Mouse (Mus musculus) neural tube, embryonic 13.5 days (tissue): ENCODE results near the gene Sh3pxd2a. TPM values are rescaled to one million over a fixed set of nuclear protein-coding genes. Genes with fewer than 3 reads are reported as not detected.
A peak's percentile ranks its signal among the peaks of the same experiment; 100 is the strongest.

Experiments used
- ATAC-seq: fragments of 200-750 bp; cut with Nextera tagmentation; 2 replicates; pipeline ENCODE4 v1.8.0; 2017; ENCODE audit warnings: low read depth, mild to moderate bottlenecking, moderate TSS enrichment, moderate library complexity
- H3K27ac ChIP-seq: fragments of 300-500 bp; sonication (generic); replicated peaks from 2 replicates; pipeline ENCODE4 v1.5.1; 2015; ENCODE audit warnings: moderate library complexity, mild to moderate bottlenecking, inconsistent platforms
- H3K27me3 ChIP-seq: fragments of 300-500 bp; sonication (generic); 2 replicates; pipeline ENCODE4 v1.6.1; 2015; ENCODE audit warnings: mild to moderate bottlenecking, inconsistent platforms
- H3K36me3 ChIP-seq: fragments of 300-500 bp; sonication (generic); 2 replicates; pipeline ENCODE4 v1.6.1; 2015; ENCODE audit warnings: mild to moderate bottlenecking, inconsistent platforms
- H3K4me1 ChIP-seq: fragments of 300-500 bp; sonication (generic); replicated peaks from 2 replicates; pipeline ENCODE4 v1.6.1; 2015; ENCODE audit warnings: inconsistent platforms
- H3K4me2 ChIP-seq: fragments of 300-500 bp; sonication (generic); 2 replicates; pipeline ENCODE4 v1.6.1; 2015; ENCODE audit warnings: inconsistent platforms, mild to moderate bottlenecking, moderate library complexity
- H3K4me3 ChIP-seq: fragments of 300-500 bp; sonication (generic); 2 replicates; pipeline ENCODE4 v1.5.1; 2015; ENCODE audit warnings: mild to moderate bottlenecking, inconsistent platforms
- H3K9ac ChIP-seq: fragments of 300-500 bp; sonication (generic); 2 replicates; pipeline ENCODE4 v1.6.1; 2015; ENCODE audit warnings: moderate library complexity, mild to moderate bottlenecking, inconsistent platforms
- H3K9me3 ChIP-seq: fragments of 300-500 bp; sonication (generic); 2 replicates; pipeline ENCODE4 v1.6.1; 2016; ENCODE audit warnings: inconsistent platforms
- WGBS: fragments of 180-500 bp; shearing (Covaris S2); methylation state at CpG from one replicate; pipeline ENCODE4 v1.1.7; 2015; 5-methylcytosine and 5-hydroxymethylcytosine counted together
- polyA plus RNA-seq: library from polyadenylated mRNA; unstranded; fragments of >200 nt; fragmentation: Nextera tagmentation; extraction: Ambion mirVana; gene quantifications from 2 replicates; pipeline ENCODE4 v1.2.1, GENCODE M21; 2015

Gene Sh3pxd2a
- polyA plus RNA-seq, 1 experiment from 2014 or later: 3.2 TPM

DNA sequence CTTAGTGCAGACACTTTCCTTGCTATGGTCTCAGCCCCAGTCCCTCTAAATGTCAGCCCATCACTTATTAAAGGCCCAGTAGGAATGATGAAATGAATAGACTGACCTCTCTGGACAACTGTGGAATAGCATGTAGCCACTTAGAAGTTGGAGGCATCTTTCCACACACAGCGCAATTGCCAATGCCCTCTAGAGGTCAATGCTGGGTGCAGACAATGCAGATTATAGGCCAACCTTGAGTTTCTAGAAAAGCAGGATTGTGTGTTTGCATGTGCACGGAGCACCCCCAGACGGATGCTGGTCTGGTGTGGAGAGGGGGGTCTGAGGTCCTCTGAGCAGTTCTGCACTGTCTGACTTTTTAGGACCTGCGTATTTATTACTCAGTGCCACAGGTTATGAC, 39.4 kb upstream of the Sh3pxd2a start:
- Histone ChIP-seq H3K4me1 (peaks cover 23% of the 10 kb centered on the region), H3K9me3 (no peaks in the 10 kb centered on the region), H3K27me3 (no peaks in the 10 kb centered on the region), H3K4me2 (no peak overlapping the region), H3K27ac (no peak overlapping the region), H3K36me3 (no peaks in the 10 kb centered on the region), H3K9ac (no peak overlapping the region), H3K4me3 (no peak overlapping the region)
- ATAC-seq: no peak
- 69% methylated on average over 4 of the region's 4 CpGs for WGBS

DNA sequence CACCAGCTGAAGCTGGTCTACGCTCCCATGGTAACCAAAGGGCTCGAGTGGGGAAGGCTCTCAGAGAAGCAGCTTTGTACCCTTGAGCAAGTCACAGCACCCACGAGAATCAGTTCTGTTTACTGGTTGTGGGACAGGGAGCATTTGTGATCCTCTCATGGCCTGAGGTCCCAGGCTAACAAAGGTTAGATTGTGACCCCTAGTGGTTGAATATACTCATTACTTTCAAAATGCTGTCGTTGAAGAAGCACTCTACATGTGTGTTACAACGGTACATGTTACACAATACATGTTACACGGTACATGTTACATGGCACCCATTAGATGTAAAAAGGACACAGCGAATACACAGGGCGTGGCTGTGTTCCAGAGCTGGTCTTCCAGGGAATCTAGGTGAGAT, 38.4 kb upstream of the Sh3pxd2a start:
- Histone ChIP-seq H3K27me3 (no peaks in the 10 kb centered on the region), H3K4me3 (no peak overlapping the region), H3K27ac (no peak overlapping the region), H3K4me1 (peaks cover 13% of the 10 kb centered on the region), H3K9ac (no peak overlapping the region), H3K9me3 (no peaks in the 10 kb centered on the region), H3K36me3 (no peaks in the 10 kb centered on the region), H3K4me2 (no peak overlapping the region)
- 79% methylated on average over 8 of the region's 8 CpGs for WGBS
- no peak for ATAC-seq

DNA sequence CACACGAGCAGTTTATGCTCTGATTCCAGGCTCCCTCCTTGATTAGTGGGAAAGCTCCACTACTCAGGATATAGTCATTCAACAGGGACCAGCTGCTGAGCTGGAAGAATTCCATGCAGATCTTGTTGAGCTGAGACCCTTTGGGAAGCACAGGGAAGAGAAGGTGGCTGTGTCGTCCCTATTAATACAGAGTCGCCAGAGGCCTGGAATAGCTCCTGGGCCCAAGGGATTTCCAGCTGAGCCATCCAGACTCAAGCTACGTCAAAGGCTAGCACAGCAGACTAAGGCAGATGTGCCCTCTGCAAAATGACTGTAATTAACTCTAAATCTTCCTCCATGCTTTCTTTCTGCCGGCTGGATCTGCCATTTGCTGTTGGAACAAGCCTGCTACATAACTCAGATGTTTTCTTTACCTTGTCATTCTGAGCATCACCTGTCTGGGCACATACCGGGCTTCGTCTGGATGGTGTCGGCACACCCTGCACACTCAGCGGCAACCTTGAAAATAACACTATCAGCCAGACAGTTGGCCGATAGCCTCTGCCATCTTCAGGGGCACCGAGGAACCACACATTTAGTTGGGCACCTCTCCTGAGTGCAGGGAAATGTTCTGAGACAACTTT, 36.3 kb upstream of the Sh3pxd2a start:
- Histone ChIP-seq H3K27ac (no peak overlapping the region), H3K36me3 (no peaks in the 10 kb centered on the region), H3K4me2 (no peak overlapping the region), H3K4me1 (peaks cover 9% of the 10 kb centered on the region; the same call in 1 of the 2 replicates), H3K27me3 (no peaks in the 10 kb centered on the region), H3K9me3 (no peaks in the 10 kb centered on the region), H3K4me3 (no peak overlapping the region), H3K9ac (no peak overlapping the region)
- ATAC-seq: no peak
- whole genome bisulfite sequencing: 63% methylated on average over 11 of the region's 11 CpGs

DNA sequence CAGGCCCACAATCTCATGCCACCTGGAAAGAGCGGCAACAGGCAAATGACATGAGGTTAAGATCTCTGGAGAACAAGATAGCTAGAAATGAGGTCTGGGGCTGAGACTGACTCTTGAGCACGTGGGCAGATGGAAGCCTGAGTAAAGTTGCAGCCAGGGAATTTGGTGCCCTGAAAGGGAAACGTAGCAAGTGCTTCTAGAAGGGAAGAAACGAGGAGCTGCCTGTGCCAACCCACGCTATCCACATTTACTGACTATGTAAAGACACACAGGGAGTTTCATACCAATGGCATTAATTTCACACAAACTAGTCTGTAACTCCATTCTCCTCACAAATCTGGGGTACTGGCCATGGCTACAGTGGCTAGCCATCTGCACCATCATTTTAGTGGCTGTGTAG, 35.6 kb upstream of the Sh3pxd2a start:
- WGBS: 83% methylated on average over 5 of the region's 5 CpGs
- no peak for ATAC-seq
- Histone ChIP-seq H3K4me3 (no peak overlapping the region), H3K36me3 (no peaks in the 10 kb centered on the region), H3K9ac (no peak overlapping the region), H3K4me1 (peaks cover 9% of the 10 kb centered on the region; the same call in 1 of the 2 replicates), H3K4me2 (no peak overlapping the region), H3K27ac (no peak overlapping the region), H3K27me3 (no peaks in the 10 kb centered on the region), H3K9me3 (no peaks in the 10 kb centered on the region)

DNA sequence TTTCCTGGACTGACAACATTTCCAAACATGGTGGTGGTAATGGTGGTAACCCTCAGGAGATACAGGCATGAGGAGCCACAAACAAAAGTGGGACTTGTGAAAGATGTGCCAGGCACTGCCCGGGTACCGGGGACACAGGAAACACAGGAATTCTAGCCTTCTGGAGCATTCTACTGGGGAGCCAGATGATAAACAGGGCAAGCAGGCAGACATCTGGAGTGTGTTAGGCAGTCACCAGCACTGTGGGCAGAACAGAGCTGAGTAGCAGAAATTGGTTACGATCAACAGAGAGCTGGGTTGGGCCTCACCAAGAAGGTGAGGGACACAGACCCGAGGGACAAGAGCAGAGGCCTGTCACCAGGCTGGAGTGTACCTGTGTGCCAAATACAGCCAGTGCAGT, 34.7 kb upstream of the Sh3pxd2a start:
- 83% methylated on average over 4 of the region's 4 CpGs for WGBS
- Histone ChIP-seq H3K4me2 (no peak overlapping the region), H3K36me3 (no peaks in the 10 kb centered on the region), H3K4me1 (peaks cover 12% of the 10 kb centered on the region), H3K9me3 (no peaks in the 10 kb centered on the region), H3K9ac (no peak overlapping the region), H3K27me3 (no peaks in the 10 kb centered on the region), H3K4me3 (no peak overlapping the region), H3K27ac (no peak overlapping the region)
- no peak for ATAC-seq

DNA sequence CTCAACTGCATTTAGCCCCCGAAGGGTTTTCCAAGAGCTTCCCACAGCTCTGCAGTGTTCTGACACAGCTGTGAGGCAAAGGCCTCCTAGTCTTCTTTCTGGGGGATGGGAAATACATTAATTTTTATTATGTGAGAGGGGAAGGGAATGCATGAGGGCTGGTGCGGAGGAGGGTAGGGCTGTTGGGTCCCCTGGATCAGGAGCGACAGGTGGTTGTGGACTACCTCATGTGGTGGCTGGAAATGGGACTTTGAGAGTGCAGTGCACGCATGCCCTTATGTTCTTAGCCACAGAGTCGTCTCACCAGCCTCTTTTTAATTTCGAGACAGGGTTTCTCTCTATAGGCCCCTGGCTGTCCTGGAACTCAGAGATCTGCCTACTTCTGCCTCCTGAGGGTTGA, 33.5 kb upstream of the Sh3pxd2a start:
- Histone ChIP-seq H3K4me1 (peaks cover 24% of the 10 kb centered on the region), H3K4me2 (no peak overlapping the region), H3K27me3 (no peaks in the 10 kb centered on the region), H3K9ac (no peak overlapping the region), H3K27ac (no peak overlapping the region), H3K36me3 (no peaks in the 10 kb centered on the region), H3K4me3 (no peak overlapping the region), H3K9me3 (no peaks in the 10 kb centered on the region)
- no peak for ATAC-seq
- WGBS: 86% methylated on average over 6 of the region's 6 CpGs

DNA sequence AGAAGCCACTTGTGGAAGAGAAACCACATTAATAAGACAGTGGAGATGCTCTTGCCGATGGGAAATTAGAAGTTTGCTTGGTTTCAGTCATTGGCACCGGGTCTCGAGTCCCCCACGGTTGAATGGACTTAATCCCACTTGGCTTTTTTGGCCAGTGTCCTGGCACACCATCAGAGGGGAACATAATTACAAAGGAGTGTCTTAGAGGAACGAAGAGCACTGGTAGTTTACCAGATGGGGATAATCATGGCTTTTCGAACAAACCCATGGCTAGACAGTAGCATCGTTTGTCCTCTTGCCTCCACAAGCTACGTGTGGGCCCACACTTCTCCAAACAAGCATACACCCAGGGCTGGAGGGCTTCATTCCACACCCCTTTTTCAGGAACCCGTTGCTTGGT, 33.1 kb upstream of the Sh3pxd2a start:
- no peak overlapping the region for H3K4me2 ChIP-seq
- H3K9ac ChIP-seq: no peak overlapping the region
- H3K27ac ChIP-seq: no peak overlapping the region
- 87% methylated on average over 9 of the region's 9 CpGs for WGBS
- no peak overlapping the region for H3K4me3 ChIP-seq
- no peak for ATAC-seq
- H3K36me3 ChIP-seq: no peaks in the 10 kb centered on the region
- no peaks in the 10 kb centered on the region for H3K27me3 ChIP-seq
- H3K4me1 ChIP-seq: peaks cover 28% of the 10 kb centered on the region
- H3K9me3 ChIP-seq: no peaks in the 10 kb centered on the region

DNA sequence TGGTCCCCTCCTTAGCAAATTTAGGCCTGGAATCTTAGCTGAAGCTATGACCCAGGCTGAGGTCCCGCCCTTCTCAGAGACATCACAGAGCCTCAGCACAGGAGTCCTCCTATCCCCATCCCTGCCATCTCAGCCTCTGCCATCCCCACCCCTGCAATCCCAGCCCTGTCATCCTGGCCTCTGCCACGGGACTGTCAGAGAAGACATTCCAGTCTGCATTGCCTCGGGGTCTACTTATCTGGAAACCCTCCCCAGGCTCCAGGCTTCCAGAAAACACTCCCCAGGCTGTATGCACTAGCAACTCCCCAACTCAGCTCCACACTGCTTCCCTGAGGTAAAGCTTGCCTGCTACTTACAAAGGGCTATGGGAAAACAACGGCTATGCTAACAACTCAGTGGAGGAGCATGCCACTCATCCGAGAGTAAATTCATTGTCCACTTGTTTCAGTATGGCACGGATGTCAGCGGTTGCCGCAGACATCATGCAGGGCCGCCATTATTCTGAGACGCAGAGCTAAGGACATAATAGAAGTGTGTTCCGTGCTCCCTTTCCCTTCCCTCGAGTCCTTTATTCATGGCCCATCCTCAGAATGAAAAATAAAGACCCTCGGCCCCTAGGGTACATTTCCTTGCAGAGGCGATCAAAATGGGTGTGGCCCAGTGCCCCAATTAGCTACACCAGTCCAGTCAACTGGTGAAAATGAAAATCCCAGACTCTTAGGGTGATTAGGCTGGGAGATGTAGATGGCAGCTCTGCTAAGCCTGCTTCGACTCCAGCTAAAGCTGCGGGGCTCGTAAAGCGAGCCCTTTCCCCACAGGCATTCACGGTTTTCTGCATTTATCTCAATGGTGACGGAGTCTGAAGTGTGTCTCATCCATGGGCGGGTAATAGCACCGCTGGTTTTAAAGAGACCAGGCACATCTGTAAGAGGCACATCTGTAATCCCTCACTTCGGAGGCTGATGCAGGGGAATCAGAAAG, 29.1 kb upstream of the Sh3pxd2a start:
- H3K9ac ChIP-seq: peak overlapping the region; percentile 31; the same call in 1 of the 2 replicates
- H3K27ac ChIP-seq: peak overlapping the region; percentile 77
- no peaks in the 10 kb centered on the region; the same call in 1 of the 2 replicates for H3K9me3 ChIP-seq
- H3K36me3 ChIP-seq: no peaks in the 10 kb centered on the region
- H3K4me1 ChIP-seq: peaks cover 25% of the 10 kb centered on the region
- H3K27me3 ChIP-seq: no peaks in the 10 kb centered on the region
- ATAC-seq: peak; percentile 70
- WGBS: 21% methylated on average over 23 of the region's 23 CpGs
- H3K4me2 ChIP-seq: peak overlapping the region; percentile 44
- H3K4me3 ChIP-seq: peak overlapping the region; percentile 2; the same call in 1 of the 2 replicates

DNA sequence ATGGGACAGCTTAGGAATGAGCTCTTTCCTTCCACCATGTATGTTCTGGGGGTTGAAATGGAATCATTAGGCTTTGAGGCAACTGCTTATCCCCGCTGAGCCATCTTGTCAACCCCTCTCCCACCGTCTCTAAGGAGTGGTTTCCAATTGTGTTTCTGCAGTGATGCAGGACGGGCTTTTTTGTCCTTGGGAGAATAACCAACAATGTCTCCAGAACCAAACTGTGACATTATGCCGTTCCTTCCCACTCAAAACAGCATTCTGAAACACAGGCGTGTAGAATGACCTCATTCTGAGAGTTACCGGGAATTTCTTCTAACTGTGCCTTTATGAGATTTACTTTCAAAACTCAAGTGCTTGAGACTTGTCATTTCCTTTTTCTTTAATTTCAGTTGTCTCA, 28.2 kb upstream of the Sh3pxd2a start:
- peaks cover 25% of the 10 kb centered on the region for H3K4me1 ChIP-seq
- H3K9me3 ChIP-seq: no peaks in the 10 kb centered on the region; the same call in 1 of the 2 replicates
- no peak for ATAC-seq
- H3K4me3 ChIP-seq: no peak overlapping the region
- WGBS: 22% methylated on average over 6 of the region's 6 CpGs
- H3K36me3 ChIP-seq: no peaks in the 10 kb centered on the region
- no peak overlapping the region for H3K4me2 ChIP-seq
- no peaks in the 10 kb centered on the region for H3K27me3 ChIP-seq
- no peak overlapping the region for H3K9ac ChIP-seq
- H3K27ac ChIP-seq: no peak overlapping the region

DNA sequence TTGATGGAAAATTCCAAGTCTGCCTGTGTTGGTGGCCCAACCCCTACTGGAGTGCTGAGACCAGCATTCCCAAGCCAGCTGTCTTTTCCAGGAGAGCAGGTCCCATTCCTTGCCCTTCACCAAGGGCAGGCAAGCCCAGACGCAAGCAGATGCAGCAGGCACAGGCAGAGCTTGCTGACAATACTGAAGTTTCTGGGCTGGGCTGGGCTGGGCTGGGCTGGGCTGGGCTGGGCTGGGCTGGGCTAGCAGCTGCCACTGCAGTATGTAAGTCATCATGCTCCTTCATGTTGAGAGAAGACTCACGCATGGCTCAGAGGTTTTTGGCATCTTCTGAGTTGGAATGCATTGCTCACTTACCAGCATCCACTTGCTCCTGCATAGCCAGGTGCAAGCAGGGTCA, 27.7 kb upstream of the Sh3pxd2a start:
- Histone ChIP-seq H3K4me2 (no peak overlapping the region), H3K27me3 (no peaks in the 10 kb centered on the region), H3K9me3 (no peaks in the 10 kb centered on the region; the same call in 1 of the 2 replicates), H3K4me3 (no peak overlapping the region), H3K36me3 (no peaks in the 10 kb centered on the region), H3K4me1 (peaks cover 25% of the 10 kb centered on the region), H3K27ac (no peak overlapping the region), H3K9ac (no peak overlapping the region)
- no peak for ATAC-seq
- WGBS: 66% methylated on average over 2 of the region's 2 CpGs

DNA sequence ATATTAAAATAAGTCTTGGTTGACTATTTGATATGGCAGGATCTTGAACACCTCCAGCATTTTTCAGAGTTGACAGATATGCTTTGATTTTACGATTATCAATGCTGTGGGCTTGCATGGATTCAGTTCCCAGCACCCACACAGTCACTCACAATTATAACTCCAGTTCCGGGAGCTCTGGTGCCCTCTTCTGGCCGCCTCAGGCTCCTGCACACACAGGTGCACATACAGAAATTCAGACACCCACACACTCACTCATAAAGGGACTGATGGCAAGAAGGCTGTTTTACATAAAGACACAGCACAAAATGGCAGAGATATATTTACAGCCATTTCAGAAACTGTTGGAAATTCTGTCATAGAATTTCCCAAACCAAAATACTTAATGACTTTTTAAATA, 25.0 kb upstream of the Sh3pxd2a start:
- no peak for ATAC-seq
- no peak overlapping the region for H3K4me2 ChIP-seq
- H3K9ac ChIP-seq: no peak overlapping the region
- H3K36me3 ChIP-seq: no peaks in the 10 kb centered on the region
- H3K4me3 ChIP-seq: no peak overlapping the region
- H3K9me3 ChIP-seq: no peaks in the 10 kb centered on the region; the same call in 1 of the 2 replicates
- WGBS: 81% methylated on average over 3 of the region's 3 CpGs
- peaks cover 34% of the 10 kb centered on the region for H3K4me1 ChIP-seq
- H3K27me3 ChIP-seq: no peaks in the 10 kb centered on the region
- H3K27ac ChIP-seq: no peak overlapping the region

DNA sequence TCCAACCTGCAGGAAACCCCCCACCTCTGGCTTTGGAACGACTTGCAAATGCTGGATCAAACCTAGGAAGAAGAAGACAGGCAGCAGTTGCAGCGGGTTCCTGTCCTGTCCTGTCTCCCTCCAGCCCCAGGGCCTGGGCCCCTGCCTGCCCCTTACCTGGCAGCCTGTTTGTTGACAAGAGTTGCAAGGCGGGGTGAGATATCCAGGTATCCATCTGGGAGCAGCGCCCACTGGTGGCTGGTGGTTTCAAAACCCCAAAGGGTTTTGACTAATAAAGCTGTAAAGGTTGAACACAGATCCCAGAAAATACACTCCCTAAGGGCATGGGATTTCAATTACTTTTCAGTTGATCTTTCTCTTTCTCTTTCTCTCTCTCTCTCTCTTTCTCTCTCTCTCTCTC, 24.0 kb upstream of the Sh3pxd2a start:
- no peak overlapping the region for H3K4me3 ChIP-seq
- ATAC-seq: no peak
- no peaks in the 10 kb centered on the region for H3K27me3 ChIP-seq
- 31% methylated on average over 4 of the region's 4 CpGs for WGBS
- H3K9ac ChIP-seq: no peak overlapping the region
- H3K9me3 ChIP-seq: no peaks in the 10 kb centered on the region; the same call in 1 of the 2 replicates
- peaks cover 28% of the 10 kb centered on the region for H3K4me1 ChIP-seq
- no peaks in the 10 kb centered on the region for H3K36me3 ChIP-seq
- no peak overlapping the region for H3K4me2 ChIP-seq
- no peak overlapping the region for H3K27ac ChIP-seq
